Mouse (Mus musculus) stomach, postnatal 0 days (tissue): ENCODE data around the gene Pcif1.

ENCODE experiments used
- CTCF ChIP-seq: IDR thresholded peaks from 2 replicates; pipeline ENCODE4 v1.5.1; 2016; ENCODE audit warnings: antibody characterized with exemption, low read depth, mild to moderate bottlenecking, moderate library complexity
- EP300 ChIP-seq: optimal IDR thresholded peaks from 2 replicates; pipeline ENCODE3; 2016; ENCODE audit warnings: antibody characterized with exemption

- TF ChIP-seq CTCF (peak; percentile 72), EP300 (no peak)
Observed at GRCm38 (mm10) chr2:164911086-164912048, 32.3 kb downstream of the Pcif1 start, which contains the start of gene Zfp335.
